Mouse (Mus musculus): ENCODE data around the gene Chd4.

GRCm38 (mm10) chr6:125049678-125050077, 46.1 kb upstream of the Chd4 start, which contains the start of gene Acrbp:
- TF ChIP-seq CTCF (IDR thresholded peaks at IDR 0.05; ENCODE audit: low read depth, low read length) (no peak), POLR2A (IDR thresholded peaks at IDR 0.05; ENCODE audit: insufficient read depth, low read length) (peak; percentile 10)

All from ES-Bruce4 (cell line).